Mouse (Mus musculus) frontal cortex, postnatal 10 days (tissue): Measurements from ENCODE around the gene Antxr1.
A peak's percentile ranks its signal among the peaks of the same experiment; 100 is the strongest.
"Not testable (repeated sequence)": the region's sequence is repeated elsewhere in the genome, so short reads cannot be mapped to it uniquely, and the experiment has no call there.

Experiments
- DNase-seq, 2 experiments: peaks; one replicate each; pipeline ENCODE4 v3.0.0; 2022; ENCODE audit warnings: low spot score in 2 of 2, mixed read lengths in 1 of 2

The Antxr1 gene

GRCm38 (mm10) chr6:87101281-87101954 is 234.2 kb downstream of the Antxr1 start:
- DNase-seq = peak; percentile 73 to 85

GRCm38 (mm10) chr6:87100297-87101020 is 235.2 kb downstream of the Antxr1 start:
- DNase-seq = no peak

- peak in 1 of 2 experiments; percentile 25 for DNase-seq
Measured at GRCm38 (mm10) chr6:87099671-87100296, 235.8 kb downstream of the Antxr1 start.

GRCm38 (mm10) chr6:87099261-87099660 is 236.4 kb downstream of the Antxr1 start:
- no peak for DNase-seq

GRCm38 (mm10) chr6:87093631-87094030 is 242.0 kb downstream of the Antxr1 start:
- DNase-seq = not testable (repeated sequence)

- no peak for DNase-seq
Measured at GRCm38 (mm10) chr6:87092476-87092875, 243.1 kb downstream of the Antxr1 start.

- no peak for DNase-seq
Measured at GRCm38 (mm10) chr6:87090877-87091276, 244.7 kb downstream of the Antxr1 start.

- DNase-seq = no peak
Measured at GRCm38 (mm10) chr6:87088356-87088755, 247.3 kb downstream of the Antxr1 start.

GRCm38 (mm10) chr6:87085026-87085425 is 250.6 kb downstream of the Antxr1 start:
- DNase-seq = no peak
